Mouse (Mus musculus): Measurements from ENCODE around the gene Fry. TPM values are rescaled to one million over a fixed set of nuclear protein-coding genes. Genes with fewer than 3 reads are reported as not detected.

The Fry gene
- polyA plus RNA-seq, 1 experiment, result 8.8 TPM

DNA sequence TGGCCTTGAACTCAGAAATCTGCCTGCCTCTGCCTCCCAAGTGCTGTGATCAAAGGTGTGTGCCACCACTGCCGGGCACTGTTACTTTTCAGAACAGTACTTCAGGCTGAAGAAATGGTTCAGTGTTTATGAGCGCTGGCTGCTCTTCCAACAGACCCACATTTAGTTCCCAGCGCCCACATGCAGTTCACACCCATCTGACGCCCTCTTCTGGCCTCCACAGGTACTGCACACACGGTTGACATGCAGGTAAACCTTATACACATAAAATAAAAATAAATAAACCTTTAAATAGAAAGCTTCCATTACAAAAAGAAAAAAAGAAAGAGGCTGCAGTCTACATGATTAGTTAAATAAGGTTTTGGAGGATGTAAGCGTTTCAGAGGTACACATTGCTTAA is 88.3 kb downstream of the Fry start:
- 86% methylated on average over 6 of the region's 6 CpGs for WGBS
- no peak for DNase-seq (ENCODE audit: low read depth, low spot score)

DNA sequence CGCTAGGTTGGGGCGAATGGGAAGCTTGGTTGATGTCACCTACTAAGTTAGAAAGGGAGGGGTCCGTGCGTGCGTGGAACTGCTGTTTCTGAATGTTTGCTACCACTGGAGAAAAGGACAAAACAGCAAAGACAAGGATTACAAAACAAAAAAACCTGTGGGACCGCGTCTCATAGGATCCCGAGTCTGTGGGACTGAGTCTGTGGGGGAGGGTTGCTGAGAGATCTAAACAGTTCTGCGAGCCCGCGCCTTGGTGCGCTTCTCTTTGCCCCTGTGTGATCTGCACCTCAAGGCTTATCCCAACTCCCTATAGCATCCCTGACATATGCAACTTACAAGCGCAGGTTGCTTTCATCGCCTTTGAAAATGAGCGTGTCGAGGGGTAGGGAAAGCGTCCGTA is 89.2 kb downstream of the Fry start:
- no peak for DNase-seq (ENCODE audit: low read depth, low spot score)
- 40% methylated on average over 18 of the region's 18 CpGs for WGBS

DNA sequence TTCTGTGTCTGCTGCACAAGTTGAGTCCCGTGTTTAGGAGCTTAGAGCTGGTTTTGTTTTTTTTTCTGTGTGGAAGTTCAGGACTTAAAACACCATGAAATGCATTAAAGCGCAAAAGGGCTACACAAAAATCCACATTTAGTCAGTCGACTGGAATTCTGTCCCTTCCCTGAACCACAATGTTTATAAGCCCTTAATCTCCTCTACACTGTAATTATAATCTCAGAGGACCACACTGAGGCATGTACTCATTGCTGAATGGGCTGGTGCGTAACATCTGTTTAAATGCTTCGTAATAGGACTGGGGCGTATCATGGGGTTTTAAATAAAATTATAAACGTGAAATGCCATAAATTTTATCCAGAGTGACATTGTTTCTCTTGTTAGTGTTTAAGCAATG is 89.6 kb downstream of the Fry start:
- WGBS, result 45% methylated on average over 7 of the region's 7 CpGs
- no peak for DNase-seq (ENCODE audit: low read depth, low spot score)

DNA sequence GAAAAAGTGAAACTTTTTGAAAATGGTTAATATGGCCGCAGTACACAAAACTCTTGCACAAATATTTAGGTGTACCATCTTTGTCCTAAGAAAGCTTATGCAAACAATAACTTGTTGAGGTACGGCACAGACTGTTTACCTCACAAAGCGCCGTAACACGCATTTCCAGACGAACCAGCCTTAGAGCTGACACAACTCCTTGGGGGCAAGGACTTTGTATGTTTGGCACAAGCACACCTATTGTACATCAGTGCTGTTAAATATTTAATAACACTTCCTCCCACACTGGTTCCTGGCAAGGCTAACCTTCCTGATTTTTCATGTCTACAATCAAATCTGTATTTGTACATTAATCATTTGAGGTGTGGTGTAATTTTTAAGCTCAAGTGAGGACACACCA is 95.6 kb downstream of the Fry start:
- no peak for DNase-seq (ENCODE audit: low read depth, low spot score)
- 28% methylated on average over 6 of the region's 6 CpGs for WGBS

DNA sequence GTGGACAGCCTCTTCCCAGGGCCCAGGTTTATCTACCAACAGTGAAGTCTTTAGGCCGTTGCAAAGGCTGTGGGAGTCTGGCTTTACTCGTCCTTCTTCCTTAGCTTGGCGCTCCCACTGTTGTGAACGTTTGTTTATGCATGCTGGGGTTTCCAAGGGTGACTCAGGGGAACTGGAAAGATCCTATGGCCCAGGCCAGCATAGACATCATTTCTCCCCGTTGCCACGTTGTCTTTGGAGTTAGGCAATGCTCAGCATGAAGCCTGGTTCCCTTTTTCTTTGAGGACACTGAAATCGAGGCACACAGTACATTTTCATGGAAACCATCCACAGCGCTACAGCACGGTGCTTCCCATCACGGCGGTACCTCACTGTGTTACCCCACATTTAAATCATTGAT is 97.6 kb downstream of the Fry start:
- no peak for DNase-seq (ENCODE audit: low read depth, low spot score)
- 57% methylated on average over 11 of the region's 11 CpGs for WGBS

DNA sequence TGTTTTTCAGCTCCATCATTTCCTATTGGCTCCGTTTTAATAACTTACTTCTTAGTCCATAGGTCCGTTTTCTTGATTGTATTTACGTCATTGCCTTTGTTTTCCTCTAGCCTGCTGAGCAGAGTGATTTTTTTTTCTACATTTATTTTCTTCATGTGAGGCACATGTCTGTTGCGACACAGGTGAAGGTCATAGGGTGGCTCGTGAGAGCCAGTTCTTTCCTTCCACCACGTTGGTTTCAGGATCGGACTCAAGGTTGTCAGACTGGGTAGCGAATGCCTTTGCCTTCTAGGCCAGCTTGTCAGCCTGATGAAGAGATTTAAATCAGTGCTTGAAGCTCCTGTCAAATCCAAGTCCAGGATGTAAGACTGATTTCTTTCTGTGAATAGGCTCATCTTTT is 101.0 kb downstream of the Fry start:
- no peak for DNase-seq (ENCODE audit: low read depth, low spot score)
- WGBS, result 76% methylated on average over 8 of the region's 8 CpGs

DNA sequence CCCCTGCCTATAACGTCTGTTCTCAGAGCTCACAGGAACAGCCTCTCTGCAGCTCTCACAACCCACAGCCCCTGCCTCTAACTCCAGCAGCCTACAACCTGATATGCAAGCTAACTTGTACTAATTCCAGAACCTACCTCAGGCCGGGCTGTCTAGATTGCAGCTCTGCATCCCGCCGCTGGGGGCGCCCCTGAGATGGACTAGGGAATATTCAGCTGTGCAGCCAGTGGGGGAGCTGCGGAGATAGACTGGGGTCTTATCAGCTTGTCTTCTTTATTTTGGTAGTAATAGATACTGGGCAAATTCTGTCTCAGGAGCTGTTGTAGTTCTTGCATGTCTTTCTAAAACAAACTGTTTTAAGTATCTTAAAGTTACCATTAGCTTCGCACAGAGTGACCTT is 101.9 kb downstream of the Fry start:
- no peak for DNase-seq (ENCODE audit: low read depth, low spot score)
- WGBS, result 46% methylated on average over 7 of the region's 7 CpGs

DNA sequence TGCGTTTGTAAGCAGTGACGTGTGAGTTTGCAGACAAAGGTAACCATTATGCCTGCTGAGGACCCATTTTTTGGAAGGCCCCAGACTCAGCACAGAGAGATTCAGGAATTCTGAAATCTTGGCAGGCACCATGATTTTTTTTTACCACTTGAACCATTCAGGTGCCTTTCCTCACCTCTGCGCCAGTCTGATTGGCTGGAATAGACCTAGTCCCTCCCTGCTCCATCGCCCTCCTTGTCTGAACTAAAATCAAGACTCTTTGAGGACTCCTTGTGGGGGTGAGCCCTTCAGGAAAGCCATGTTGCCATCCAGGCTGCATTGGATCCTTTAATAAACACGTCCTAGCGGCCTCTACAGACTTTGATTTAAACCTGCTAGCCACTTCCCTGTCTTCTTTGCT is 103.4 kb downstream of the Fry start:
- 86% methylated on average over 6 of the region's 6 CpGs for WGBS
- DNase-seq (ENCODE audit: low read depth, low spot score), result no peak

DNA sequence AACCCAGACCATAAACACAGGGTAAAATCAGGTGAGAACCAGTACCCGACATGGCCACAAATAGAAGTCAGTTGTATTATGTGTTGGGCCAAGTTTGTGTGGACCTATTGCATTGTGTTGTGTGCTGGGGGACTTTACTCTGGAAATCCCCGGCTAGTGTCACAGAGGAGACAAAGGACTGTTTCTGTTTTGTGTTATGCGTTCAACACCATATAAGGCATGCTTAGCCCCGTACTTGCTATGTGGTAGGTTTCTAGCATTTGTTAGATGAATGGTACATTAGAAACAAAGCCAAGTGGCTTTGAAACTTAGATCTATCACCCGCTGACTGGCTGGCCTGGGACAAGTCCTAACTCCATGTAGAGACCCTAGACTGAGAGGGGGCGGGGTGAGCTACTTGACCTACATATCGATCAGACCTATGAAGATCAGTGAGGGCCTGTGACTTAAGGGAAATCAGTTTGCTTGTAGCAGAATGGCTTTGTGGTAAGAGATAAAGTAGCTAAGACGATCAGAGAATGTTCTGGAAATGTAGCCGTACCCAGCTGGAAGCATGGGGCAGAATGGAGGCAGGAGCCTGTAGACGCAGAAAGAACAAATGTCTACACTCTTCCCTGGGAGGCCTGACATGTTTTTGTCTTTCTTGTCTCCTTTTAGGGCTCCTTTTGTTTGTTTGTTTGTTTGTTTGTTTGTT is 105.2 kb downstream of the Fry start:
- WGBS, result 84% methylated on average over 10 of the region's 10 CpGs
- DNase-seq (ENCODE audit: low read depth, low spot score), result no peak

DNA sequence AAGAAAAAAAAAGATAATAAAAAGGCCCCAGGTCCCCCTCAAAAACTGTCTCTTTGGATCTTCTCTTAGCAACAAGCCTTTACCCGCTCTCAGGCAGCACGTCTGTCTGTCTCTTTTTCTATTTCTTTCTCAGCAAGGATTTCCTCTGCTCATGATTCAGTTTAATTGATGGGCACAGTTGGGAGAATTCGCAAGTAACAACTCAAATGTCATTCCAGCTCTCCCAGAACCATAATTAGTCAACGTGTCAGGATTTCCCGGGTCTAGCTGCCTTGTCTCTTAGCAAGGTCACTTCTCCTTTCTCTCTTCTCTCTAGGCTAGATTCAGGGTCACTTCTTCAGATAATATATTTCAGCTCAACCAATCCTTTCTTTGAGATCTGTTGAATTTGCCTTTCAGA is 110.6 kb downstream of the Fry start:
- WGBS, result 78% methylated on average over 5 of the region's 5 CpGs
- DNase-seq (ENCODE audit: low read depth, low spot score), result no peak

DNA sequence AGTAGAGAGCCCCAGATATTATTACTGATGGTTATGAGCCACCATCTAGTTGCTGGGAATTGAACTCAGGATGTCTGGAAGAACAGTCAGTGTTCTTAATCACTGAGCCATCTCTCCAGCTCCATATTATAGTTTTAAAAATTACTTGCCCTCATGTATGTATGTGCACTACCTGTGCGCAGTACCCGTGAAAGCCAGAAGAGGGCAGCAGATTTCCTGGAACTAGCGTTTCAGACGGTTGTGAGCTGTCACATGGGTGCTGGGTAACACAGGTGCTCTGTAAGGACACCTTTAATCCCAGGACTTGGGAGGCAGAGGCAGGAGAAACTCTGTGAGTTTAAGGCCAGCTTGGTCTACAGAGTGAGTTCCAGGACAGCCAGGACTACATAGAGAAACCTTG is 111.3 kb downstream of the Fry start:
- WGBS, result 95% methylated on average over 4 of the region's 4 CpGs
- no peak for DNase-seq (ENCODE audit: low read depth, low spot score)

DNA sequence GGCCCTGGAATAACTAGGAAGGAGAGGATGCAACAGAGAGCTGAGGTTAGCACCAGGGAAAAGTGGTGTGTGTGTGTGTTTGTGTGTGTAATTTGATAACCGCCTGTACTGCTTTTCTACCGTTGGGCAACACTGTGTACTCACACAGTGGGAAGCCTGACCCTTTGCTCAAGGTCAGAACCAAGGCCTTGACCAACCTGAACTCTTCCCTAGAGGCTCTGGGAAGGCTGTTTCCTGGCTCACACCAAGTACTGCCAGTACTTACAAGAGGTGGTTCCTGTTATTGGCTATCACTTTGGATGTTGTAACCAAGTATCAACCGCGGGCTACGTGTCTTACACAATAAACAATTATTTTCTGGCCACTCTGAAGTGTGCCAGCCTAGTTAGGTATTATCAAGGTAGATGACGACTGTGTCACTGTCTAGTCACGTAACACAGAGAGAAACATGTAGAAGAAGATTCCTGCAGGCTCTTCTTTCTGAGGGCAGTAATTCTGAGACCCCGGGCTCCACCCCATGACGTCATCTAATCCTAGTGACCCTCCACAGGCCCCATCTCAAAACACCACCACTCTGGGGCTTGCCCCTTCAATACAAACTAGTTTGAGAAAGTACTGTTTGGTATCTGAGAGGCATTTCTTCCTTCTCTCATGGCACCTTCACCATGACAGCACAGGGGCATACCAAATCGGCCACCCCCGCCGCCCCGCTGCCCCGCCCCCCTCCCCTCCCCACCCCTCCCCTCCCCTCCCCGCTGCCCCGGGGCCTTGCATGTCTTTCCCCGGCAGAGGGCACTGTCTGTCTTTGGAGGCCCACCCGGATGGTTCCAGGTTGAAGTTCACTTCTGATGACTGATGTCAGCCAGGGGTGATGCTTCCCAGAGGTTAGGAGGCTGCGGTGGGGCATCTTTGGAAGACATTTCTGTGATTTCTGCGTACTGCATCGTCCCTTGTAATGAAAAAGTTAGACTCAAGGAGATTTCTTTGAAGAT is 114.0 kb downstream of the Fry start:
- peak; percentile 10 for DNase-seq (ENCODE audit: low read depth, low spot score)
- 33% methylated on average over 15 of the region's 21 CpGs for WGBS

DNA sequence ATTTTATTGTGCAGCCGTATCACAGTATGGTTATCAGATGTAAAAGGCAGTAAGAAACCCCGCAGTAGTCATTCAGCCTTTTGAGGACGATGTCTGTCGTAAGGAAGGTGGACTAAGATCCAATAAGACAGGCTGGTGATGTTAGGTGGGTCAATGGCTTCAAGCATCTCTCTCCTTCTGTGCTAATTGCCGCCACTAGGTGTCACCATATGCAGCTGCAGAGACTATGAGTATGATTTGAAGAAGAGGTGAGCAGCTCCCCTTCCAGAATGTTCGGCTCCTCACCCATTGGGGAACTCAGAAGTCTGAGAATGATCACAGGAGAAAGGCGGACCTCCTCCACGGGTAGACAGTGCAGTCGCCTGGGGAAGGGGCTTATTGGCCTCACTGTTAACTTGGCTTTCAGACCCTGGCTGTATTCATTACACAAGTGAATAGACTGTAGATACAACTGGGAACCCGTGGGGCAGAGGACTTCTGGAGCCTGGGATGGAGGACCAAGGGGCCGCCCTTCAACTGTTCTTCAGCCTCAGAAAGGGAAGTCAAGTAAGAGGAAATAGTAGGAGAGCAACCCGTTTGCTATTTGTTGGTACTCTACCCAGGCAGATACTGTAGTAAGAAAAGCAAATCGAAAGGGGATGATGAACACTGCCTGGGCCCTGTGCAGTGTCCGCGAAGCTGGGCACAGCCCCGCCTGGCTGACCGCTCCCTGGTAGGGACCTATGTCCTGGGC is 114.9 kb downstream of the Fry start:
- 45% methylated on average over 17 of the region's 17 CpGs for WGBS
- DNase-seq (ENCODE audit: low read depth, low spot score), result peak; percentile 50

DNA sequence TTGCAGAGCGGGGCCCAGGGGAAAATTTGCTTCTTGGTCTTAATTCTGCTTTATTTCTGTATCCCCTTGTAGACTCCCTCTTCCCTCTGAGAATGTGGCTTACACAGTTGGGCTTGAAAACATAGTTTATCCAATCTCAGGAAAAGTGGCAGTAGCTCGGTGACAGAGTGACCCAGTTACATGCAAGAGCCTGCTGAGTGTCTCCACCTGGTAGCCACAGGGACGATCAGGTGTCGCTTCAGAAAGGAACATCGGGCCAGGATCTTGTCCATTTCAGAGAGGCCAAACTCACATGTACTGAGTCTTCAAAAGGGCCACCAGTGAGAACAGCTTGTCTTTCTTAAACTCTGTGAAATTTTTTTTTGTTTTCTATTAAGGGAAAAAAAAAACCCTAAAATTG is 117.5 kb downstream of the Fry start:
- no peak for DNase-seq (ENCODE audit: low read depth, low spot score)
- WGBS, result 91% methylated on average over 5 of the region's 5 CpGs

DNA sequence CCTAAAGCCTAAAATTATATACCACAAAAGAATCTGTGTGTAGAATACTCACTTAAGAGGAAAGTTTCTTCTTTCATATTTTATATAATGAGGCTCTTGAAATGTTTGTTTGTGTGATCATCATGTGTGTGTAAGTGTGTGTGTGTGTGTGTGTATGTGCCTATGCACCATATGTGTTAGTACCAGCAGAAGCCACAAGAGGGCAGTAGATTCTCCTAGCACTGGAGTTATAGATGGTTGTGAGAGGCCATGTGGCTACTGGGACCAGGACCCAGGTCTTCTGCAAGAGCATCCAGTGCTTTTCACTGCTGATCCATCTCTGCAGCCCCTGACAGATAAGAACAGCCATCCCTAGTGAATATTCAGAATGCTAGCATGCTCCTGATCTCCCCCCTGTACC is 118.2 kb downstream of the Fry start:
- no peak for DNase-seq (ENCODE audit: low read depth, low spot score)

DNA sequence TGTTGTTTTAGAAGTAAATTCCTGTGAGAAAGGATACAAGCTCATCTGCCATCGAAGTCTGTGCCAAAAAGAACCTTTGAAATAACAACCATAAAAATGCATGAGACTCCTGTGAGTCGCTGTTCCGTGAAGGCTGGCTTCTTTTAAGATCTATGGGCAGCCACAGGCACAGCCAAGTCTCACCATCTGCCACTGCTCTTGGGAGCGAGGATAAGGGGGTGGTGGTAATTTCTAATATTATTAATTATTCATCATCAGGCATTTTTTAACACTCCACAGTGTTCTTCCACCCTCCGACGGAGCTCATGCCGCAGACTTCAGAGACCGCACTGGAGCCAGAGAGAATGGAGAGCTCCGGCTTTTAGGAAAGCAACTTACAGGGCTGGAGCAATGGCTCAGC is 123.2 kb downstream of the Fry start:
- DNase-seq (ENCODE audit: low read depth, low spot score), result no peak
- 89% methylated on average over 9 of the region's 9 CpGs for WGBS

DNA sequence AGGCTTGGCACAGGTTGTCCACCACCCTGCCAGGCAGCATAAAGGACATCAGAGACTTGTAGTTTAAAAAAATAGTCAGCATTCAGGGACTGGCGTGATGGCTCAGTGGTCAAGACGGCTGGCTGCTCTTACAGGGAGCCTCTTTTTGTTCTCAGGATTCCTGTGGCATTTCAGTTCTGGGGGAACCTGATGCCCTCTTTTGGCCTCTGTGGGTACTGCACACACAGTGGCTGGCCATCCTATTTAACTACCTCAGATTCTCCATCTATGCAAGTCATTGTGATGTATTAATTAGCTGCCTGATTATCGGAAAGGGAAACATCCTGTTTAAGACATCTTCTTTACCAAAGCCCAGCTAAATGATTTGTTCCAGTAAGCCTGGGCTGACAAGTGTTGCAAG is 128.3 kb downstream of the Fry start:
- WGBS, result 95% methylated on average over 3 of the region's 3 CpGs
- DNase-seq (ENCODE audit: low read depth, low spot score), result no peak

DNA sequence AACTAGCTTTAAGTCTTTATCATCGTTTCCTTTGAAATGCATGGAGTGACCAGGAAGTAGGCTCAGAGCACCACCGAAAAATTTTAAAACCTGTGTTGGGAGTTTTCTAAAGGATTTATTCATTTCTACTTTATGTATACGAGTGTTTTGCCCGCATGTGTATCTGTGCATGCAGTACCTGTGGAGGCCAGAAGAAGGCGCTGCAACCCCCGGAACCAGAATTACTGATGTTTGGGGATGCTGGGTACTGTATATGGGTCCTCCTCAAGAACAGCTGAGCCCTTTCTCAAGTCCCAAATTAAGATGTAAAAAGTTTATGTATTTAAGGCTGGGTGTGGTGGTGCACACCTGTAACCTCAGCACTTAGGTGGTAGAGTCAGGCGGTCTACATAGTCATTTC is 139.3 kb downstream of the Fry start:
- no peak for DNase-seq (ENCODE audit: low read depth, low spot score)
- WGBS, result 85% methylated on average over 7 of the region's 7 CpGs

DNA sequence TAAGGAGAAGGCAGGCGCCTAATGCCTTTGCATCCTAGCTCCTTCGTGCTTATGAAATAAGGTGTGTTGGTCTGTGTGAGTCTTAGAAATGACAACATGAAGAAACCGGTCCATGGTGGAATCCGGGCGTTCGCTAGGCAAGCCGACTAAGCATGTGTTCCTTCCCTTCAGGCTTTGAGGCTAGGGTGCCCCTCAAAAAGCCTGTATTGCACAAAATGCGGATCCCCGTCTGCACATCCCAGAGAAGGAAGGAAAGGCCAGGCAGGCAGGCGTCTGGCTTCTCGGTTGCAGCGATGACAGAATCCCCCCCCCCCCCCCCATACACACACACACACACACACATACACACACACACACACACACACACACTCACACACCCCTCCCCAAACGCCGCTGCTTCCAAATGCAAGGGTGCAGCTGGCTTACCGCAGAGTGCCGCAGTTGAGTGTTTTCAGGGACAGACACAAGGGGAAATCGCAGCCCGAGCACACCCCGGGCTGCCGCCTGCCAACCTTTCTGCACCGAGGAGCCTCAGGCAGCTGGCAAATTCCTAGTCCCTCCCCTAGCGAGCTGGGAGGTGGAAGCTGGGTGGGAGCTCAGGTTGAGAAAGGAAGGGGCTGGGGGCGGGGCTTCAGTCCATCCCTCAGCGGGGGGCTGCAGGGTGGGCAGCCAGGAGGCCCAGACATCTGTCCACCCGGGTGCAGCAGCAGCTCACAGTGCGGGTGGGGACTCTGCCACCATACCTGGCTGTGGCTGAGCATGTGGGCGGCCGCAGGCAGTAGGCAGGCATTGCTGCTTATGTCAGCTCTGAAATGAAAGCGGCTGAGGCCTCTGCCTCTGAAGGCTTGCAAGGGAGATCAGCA is 141.0 kb downstream of the Fry start:
- DNase-seq (ENCODE audit: low read depth, low spot score), result no peak
- 3% methylated on average over 28 of the region's 29 CpGs for WGBS

DNA sequence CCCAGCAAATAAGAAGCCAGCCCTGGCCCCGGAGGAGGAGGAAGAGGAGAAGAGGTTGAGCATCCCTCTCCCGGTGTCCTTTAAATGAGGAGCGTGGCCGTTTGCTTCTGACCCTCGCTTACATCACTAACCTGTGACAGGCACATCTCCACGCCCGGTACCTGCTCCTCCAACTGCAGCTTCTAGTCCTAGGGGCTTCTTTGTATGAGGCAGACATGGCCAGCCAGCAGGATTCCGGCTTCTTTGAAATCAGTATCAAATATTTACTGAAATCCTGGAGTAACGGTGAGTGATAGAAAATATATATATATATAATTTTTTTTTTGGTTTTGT is 141.6 kb downstream of the Fry start:
- DNase-seq (ENCODE audit: low read depth, low spot score), result no peak
- 26% methylated on average over 9 of the region's 9 CpGs for WGBS

Measured in large intestine, adult 2 months (tissue).